Mouse (Mus musculus) forebrain, postnatal 0 days (tissue): Measurements from ENCODE around the gene Fbxo21. TPM values are rescaled to one million over a fixed set of nuclear protein-coding genes. Genes with fewer than 3 reads are reported as not detected.
A peak's percentile ranks its signal among the peaks of the same experiment; 100 is the strongest.

Experiments used
- ATAC-seq: fragments of 200-750 bp; cut with Nextera tagmentation; 2 replicates; pipeline ENCODE4 v1.8.0; 2017; ENCODE audit warnings: mild to moderate bottlenecking, moderate library complexity
- DNase-seq: peaks from one replicate; pipeline ENCODE4 v3.0.0-alpha.2; 2015
- H3K27ac ChIP-seq: fragments of 300-500 bp; sonication (generic); 2 replicates; pipeline ENCODE4 v1.5.1; 2014; ENCODE audit warnings: low read depth, mild to moderate bottlenecking, antibody characterized with exemption, low read length, moderate library complexity, mixed read lengths
- H3K27me3 ChIP-seq: fragments of 300-500 bp; sonication (generic); 2 replicates; pipeline ENCODE4 v1.6.1; 2014; ENCODE audit warnings: mild to moderate bottlenecking, low read length, mixed read lengths; ENCODE audit not compliant: insufficient read depth
- H3K36me3 ChIP-seq: fragments of 300-500 bp; sonication (generic); 2 replicates; pipeline ENCODE4 v1.6.1; 2014; ENCODE audit warnings: mild to moderate bottlenecking, moderate library complexity; ENCODE audit not compliant: insufficient read depth
- H3K4me1 ChIP-seq: fragments of 300-500 bp; sonication (generic); 2 replicates; pipeline ENCODE4 v1.6.1; 2014; ENCODE audit warnings: antibody characterized with exemption; ENCODE audit not compliant: insufficient read depth
- H3K4me2 ChIP-seq: fragments of 300-500 bp; sonication (generic); 2 replicates; pipeline ENCODE4 v1.6.1; 2014; ENCODE audit warnings: low read depth, mild to moderate bottlenecking, moderate library complexity
- H3K4me3 ChIP-seq: fragments of 300-500 bp; sonication (generic); 2 replicates; pipeline ENCODE4 v1.5.1; 2014; ENCODE audit warnings: low read depth, low read length, mixed read lengths
- H3K9ac ChIP-seq: fragments of 300-500 bp; sonication (generic); 2 replicates; pipeline ENCODE4 v1.6.1; 2014; ENCODE audit warnings: mild to moderate bottlenecking
- H3K9me3 ChIP-seq: fragments of 300-500 bp; sonication (generic); 2 replicates; pipeline ENCODE4 v1.6.1; 2016; ENCODE audit warnings: low read length
- CTCF ChIP-seq: sonication (generic); IDR thresholded peaks from 2 replicates; pipeline ENCODE4 v1.5.1; 2016; ENCODE audit warnings: antibody characterized with exemption, control low read depth, low read depth
- WGBS: fragments of 180-500 bp; shearing (Covaris S2); extraction: QIAGEN DNeasy Blood & Tissue Kit; methylation state at CpG from one replicate; pipeline ENCODE4 v1.1.7; 2014; 5-methylcytosine and 5-hydroxymethylcytosine counted together
- polyA plus RNA-seq: library from polyadenylated mRNA; unstranded; fragments of >200 nt; fragmentation: Nextera tagmentation; extraction: Ambion mirVana; gene quantifications from 2 replicates; pipeline ENCODE4 v1.2.1, GENCODE M21; 2015
- total RNA-seq: library from RNA; depleted of rRNA; stranded (reverse); fragments of >200 nt; gene quantifications from 2 replicates; pipeline ENCODE4 v1.2.3, GENCODE M21; 2014

The Fbxo21 gene
- total and polyA plus RNA-seq, 2 experiments from 2014 or later: 161 to 197 TPM

DNA sequence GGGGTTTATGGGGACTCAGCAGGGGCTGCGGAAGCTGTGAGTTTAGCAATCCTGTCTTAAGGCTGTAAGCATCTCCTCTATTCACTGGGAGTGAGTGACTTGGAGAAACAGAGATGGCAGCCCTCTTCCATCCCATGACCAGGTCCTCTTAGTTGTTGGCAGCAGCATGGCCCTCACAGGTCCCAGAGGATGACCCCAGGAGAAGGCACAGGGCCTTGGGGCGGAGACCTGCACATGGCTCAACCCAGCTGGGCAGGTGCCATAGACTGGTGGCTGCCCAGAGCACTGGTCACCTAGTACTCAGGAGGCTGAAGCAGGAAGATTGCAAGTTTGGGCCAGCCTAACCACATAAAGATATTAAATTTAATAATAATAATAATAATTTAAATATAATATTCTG, 39.1 kb downstream of the Fbxo21 start:
- H3K27me3 ChIP-seq: no peaks in the 10 kb centered on the region
- H3K4me3 ChIP-seq: no peak overlapping the region
- TF ChIP-seq CTCF: no peak
- no peaks in the 10 kb centered on the region for H3K9me3 ChIP-seq
- no peak overlapping the region for H3K4me2 ChIP-seq
- no peak overlapping the region for H3K9ac ChIP-seq
- no peak for DNase-seq
- peaks cover 4% of the 10 kb centered on the region; the same call in 1 of the 2 replicates for H3K36me3 ChIP-seq
- no peak overlapping the region for H3K27ac ChIP-seq
- H3K4me1 ChIP-seq: no peaks in the 10 kb centered on the region
- ATAC-seq: no peak
- 90% methylated on average over 2 of the region's 2 CpGs for WGBS

DNA sequence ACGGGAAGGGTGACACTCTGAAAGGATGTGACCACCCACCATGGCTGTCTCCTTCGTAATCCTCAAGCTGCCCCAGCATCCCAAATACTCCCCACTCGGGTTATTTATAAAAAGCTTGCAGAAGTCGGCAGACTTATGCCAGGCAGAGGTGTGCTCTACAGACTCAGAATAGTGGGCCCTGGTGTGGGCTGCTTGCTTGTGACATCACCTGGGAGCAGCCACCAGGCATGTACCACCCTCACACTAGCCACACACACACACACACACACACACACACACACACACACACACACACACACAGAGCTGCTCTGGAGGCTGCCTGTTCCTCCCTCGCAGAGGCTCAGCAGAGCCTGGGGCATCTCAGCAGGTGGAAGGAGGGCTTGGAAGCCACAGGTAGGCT, 41.0 kb downstream of the Fbxo21 start:
- Histone ChIP-seq H3K4me1 (no peaks in the 10 kb centered on the region), H3K27me3 (no peaks in the 10 kb centered on the region), H3K4me2 (no peak overlapping the region), H3K36me3 (no peaks in the 10 kb centered on the region), H3K27ac (no peak overlapping the region), H3K4me3 (no peak overlapping the region), H3K9ac (no peak overlapping the region), H3K9me3 (no peaks in the 10 kb centered on the region)
- DNase-seq (no peak), ATAC-seq (no peak)
- no peak for TF ChIP-seq CTCF
- whole genome bisulfite sequencing: 65% methylated on average over 5 of the region's 5 CpGs

GRCm38 (mm10) chr5:118019905-118020304, 43.4 kb downstream of the Fbxo21 start:
- Histone ChIP-seq H3K4me3 (no peak overlapping the region), H3K9me3 (no peaks in the 10 kb centered on the region), H3K4me1 (no peaks in the 10 kb centered on the region), H3K9ac (no peak overlapping the region), H3K27me3 (no peaks in the 10 kb centered on the region), H3K4me2 (no peak overlapping the region), H3K36me3 (no peaks in the 10 kb centered on the region), H3K27ac (no peak overlapping the region)
- 68% methylated on average over 11 of the region's 11 CpGs for WGBS
- no peak for ATAC-seq
- no peak for TF ChIP-seq CTCF
- no peak for DNase-seq

- TF ChIP-seq CTCF: no peak
- Histone ChIP-seq H3K9me3 (no peaks in the 10 kb centered on the region), H3K4me3 (no peak overlapping the region), H3K27ac (no peak overlapping the region), H3K36me3 (no peaks in the 10 kb centered on the region), H3K4me1 (no peaks in the 10 kb centered on the region; the same call in 1 of the 2 replicates), H3K4me2 (no peak overlapping the region), H3K9ac (no peak overlapping the region), H3K27me3 (peaks cover 21% of the 10 kb centered on the region)
- WGBS: 77% methylated on average over 3 of the region's 3 CpGs
- DNase-seq: no peak
- no peak for ATAC-seq
Observed at GRCm38 (mm10) chr5:118023053-118023452, 46.5 kb downstream of the Fbxo21 start.

DNA sequence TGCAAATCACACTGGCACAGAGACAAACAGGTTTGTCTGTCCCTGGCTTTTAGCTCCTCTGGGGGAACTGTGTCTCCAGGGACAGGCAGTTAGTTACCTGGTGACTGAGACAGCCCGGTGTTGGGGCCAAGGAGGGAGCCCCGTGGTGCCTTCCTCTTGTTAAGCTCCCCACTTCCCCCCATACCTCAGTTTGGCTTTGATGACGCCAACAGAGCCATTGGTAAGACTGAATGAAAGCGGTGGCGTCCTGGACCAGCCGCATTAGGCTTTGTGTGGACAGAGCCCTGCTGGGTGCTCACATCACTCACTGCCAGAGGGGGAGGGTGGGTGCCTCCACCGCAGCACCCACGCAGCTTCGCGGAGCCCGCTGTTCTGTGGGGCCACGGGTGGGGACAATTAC, 49.4 kb downstream of the Fbxo21 start:
- no peaks in the 10 kb centered on the region; the same call in 1 of the 2 replicates for H3K4me1 ChIP-seq
- H3K27ac ChIP-seq: no peak overlapping the region
- ATAC-seq: no peak
- WGBS: 4% methylated on average over 12 of the region's 12 CpGs
- H3K9ac ChIP-seq: no peak overlapping the region
- DNase-seq: no peak
- TF ChIP-seq CTCF: no peak
- H3K36me3 ChIP-seq: no peaks in the 10 kb centered on the region
- H3K9me3 ChIP-seq: no peaks in the 10 kb centered on the region
- peaks cover 35% of the 10 kb centered on the region for H3K27me3 ChIP-seq
- no peak overlapping the region for H3K4me3 ChIP-seq
- no peak overlapping the region for H3K4me2 ChIP-seq

GRCm38 (mm10) chr5:118026343-118026742, 49.8 kb downstream of the Fbxo21 start:
- no peaks in the 10 kb centered on the region for H3K9me3 ChIP-seq
- DNase-seq (no peak), ATAC-seq (no peak)
- WGBS: 5% methylated on average over 13 of the region's 13 CpGs
- H3K27ac ChIP-seq: no peak overlapping the region
- H3K9ac ChIP-seq: no peak overlapping the region
- H3K4me2 ChIP-seq: no peak overlapping the region
- no peaks in the 10 kb centered on the region; the same call in 1 of the 2 replicates for H3K4me1 ChIP-seq
- no peaks in the 10 kb centered on the region for H3K36me3 ChIP-seq
- TF ChIP-seq CTCF: no peak
- peaks cover 35% of the 10 kb centered on the region for H3K27me3 ChIP-seq
- no peak overlapping the region for H3K4me3 ChIP-seq

- no peak for DNase-seq
Observed at GRCm38 (mm10) chr5:118027101-118027697, 50.7 kb downstream of the Fbxo21 start.

More at GRCm38 (mm10) chr5:118027101-118027697, 50.7 kb downstream of the Fbxo21 start:
- Histone ChIP-seq H3K9ac (peak overlapping the region; percentile 46; the same call in 1 of the 2 replicates), H3K9me3 (no peaks in the 10 kb centered on the region), H3K36me3 (no peaks in the 10 kb centered on the region), H3K4me3 (peak overlapping the region; percentile 63), H3K4me1 (no peaks in the 10 kb centered on the region; the same call in 1 of the 2 replicates), H3K27ac (no peak overlapping the region), H3K27me3 (peaks cover 35% of the 10 kb centered on the region), H3K4me2 (peak overlapping the region; percentile 100)
- 1% methylated on average over 35 of the region's 39 CpGs for WGBS
- ATAC-seq: peak; percentile 3; the same call in 1 of the 2 replicates
- no peak for TF ChIP-seq CTCF
